Mouse (Mus musculus): ENCODE data around the gene Rtl1. TPM values are rescaled to one million over a fixed set of nuclear protein-coding genes. Genes with fewer than 3 reads are reported as not detected.
A peak's percentile ranks its signal among the peaks of the same experiment; 100 is the strongest.

The Rtl1 gene
- polyA plus RNA-seq, 1 experiment from 2014 or later = 1.7 TPM

DNA sequence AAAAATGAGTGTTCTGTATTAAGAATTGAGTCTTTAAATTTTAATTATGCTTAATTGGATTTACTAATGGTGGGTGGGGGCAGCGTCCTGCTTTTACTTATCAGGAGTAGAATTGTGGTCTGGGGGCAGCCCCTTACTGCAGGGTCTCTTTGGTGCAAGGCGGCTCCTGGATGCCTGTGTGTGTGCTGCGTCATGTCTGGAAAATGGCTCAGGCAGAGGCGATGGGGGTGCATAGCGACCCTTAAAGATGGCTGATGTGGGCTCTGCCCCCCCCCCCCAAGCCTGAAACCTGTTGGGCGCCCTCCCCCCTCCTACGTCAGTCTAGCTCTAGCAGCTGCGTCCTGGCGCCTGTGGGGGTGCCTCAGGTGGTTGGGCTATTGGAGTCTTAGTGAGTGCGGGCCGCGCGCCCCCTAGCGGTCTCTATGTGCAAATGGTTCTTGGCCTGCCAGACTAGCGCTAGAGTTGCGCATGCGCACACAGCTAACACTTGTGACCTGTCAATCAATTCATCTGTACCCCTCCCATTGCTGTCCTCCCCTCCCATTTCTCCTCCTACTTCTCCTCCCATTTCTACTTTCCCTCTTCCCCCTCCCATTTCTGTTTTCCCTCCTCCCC lies 57.4 kb downstream of the Rtl1 start:
- peak overlapping the region; percentile 52 for H3K4me3 ChIP-seq (replicated peaks)
- H3K9me3 ChIP-seq = 0 out of 2 replicates have a peak, but pooled peaks cover 8% of the 10 kb centered on the region
- H3K4me2 ChIP-seq = peak overlapping the region; percentile 43
- H3K9ac ChIP-seq = no peak overlapping the region
- H3K27me3 ChIP-seq (replicated peaks) = no peaks in the 10 kb centered on the region
- 52% methylated on average over 17 of the region's 17 CpGs for WGBS
- H3K36me3 ChIP-seq = 0 out of 2 replicates have a peak, but pooled peaks cover 4% of the 10 kb centered on the region
- H3K27ac ChIP-seq = peak overlapping the region; percentile 69; the same call in 1 of the 2 replicates
- ATAC-seq (ENCODE audit: insufficient read depth, low FRiP score, low read depth) = peak; percentile 65; the same call in 1 of the 2 replicates
- H3K4me1 ChIP-seq = no peaks in the 10 kb centered on the region

DNA sequence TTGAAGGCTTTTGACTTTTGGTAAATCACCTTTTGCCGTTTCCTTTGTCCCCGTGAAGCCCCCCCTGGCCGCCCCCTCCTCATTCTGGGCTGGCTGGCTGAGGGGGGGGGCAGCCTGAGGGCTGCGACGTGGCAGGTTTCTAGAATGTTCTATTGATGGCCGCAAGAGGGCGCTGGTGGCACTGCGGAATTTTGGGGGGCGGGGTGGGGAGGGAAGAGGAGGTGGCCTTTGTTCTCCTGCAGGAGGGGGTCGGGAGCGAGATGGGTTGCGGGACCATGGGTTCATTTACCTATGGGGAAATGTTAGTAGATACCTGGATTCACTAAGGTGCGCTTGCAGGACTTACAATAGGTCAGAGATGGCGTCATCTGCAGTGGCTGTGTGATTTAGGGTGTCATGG lies 58.1 kb downstream of the Rtl1 start:
- H3K4me1 ChIP-seq = no peaks in the 10 kb centered on the region
- peak overlapping the region; percentile 69; the same call in 1 of the 2 replicates for H3K27ac ChIP-seq
- no peaks in the 10 kb centered on the region for H3K27me3 ChIP-seq (replicated peaks)
- no peak for ATAC-seq (ENCODE audit: insufficient read depth, low FRiP score, low read depth)
- H3K4me3 ChIP-seq (replicated peaks) = peak overlapping the region; percentile 52
- H3K9ac ChIP-seq = peak overlapping the region; percentile 46; the same call in 1 of the 2 replicates
- WGBS = 45% methylated on average over 14 of the region's 14 CpGs
- 0 out of 2 replicates have a peak, but pooled peaks cover 4% of the 10 kb centered on the region for H3K36me3 ChIP-seq
- 0 out of 2 replicates have a peak, but pooled peaks cover 8% of the 10 kb centered on the region for H3K9me3 ChIP-seq
- peak overlapping the region; percentile 43 for H3K4me2 ChIP-seq

- peak overlapping the region; percentile 69 for H3K27ac ChIP-seq
- H3K9ac ChIP-seq = peak overlapping the region; percentile 46
- no peaks in the 10 kb centered on the region for H3K27me3 ChIP-seq (replicated peaks)
- no peak for ATAC-seq (ENCODE audit: insufficient read depth, low FRiP score, low read depth)
- H3K36me3 ChIP-seq = 0 out of 2 replicates have a peak, but pooled peaks cover 4% of the 10 kb centered on the region
- no peaks in the 10 kb centered on the region for H3K4me1 ChIP-seq
- H3K4me2 ChIP-seq = peak overlapping the region; percentile 43
- H3K4me3 ChIP-seq (replicated peaks) = peak overlapping the region; percentile 52
- 46% methylated on average over 16 of the region's 16 CpGs for WGBS
- H3K9me3 ChIP-seq = 0 out of 2 replicates have a peak, but pooled peaks cover 8% of the 10 kb centered on the region
These were observed 58.6 kb downstream of the Rtl1 start for GRCm38 (mm10) chr12:109541540-109541899.

DNA sequence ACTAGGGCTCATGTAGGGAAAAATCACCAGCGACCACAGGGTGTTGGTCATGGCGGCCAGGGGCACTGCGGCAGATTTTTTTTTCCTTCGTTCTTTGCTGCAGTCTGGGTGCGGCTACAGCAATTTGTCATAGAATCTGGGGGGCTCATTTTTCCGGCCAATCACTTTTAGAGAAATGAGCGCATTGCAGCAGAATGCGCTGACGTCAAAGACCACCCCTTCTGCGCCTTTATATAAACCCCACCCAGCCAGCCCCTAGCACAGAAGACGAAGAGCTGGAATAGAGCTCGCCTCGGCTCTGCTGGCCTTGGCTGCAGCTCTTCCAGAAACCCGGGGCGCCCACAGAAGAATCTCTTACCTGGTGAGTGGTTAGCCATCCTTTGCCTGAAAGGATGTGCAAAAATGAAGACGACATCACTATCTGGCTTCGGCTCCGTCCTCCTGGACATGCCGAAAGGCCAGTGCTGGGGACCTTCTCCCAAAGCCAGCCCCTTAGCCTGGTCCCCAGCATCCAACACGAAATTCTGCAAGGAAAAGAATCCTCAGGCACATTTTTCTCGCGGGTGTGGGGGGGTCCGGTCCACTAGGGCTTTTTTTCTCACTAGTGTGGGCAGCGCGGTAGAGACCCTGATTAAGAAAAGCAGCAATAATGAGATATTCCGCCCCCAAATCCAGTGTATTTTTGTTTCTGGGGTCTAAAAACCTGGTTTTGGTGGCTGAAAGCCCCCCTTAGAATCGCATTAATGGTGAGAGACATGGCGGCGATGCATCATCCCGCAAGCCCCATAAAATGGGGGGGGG lies 59.2 kb downstream of the Rtl1 start:
- Histone ChIP-seq H3K4me3 (replicated peaks) (peak overlapping the region; percentile 52), H3K36me3 (0 out of 2 replicates have a peak, but pooled peaks cover 3% of the 10 kb centered on the region), H3K9me3 (0 out of 2 replicates have a peak, but pooled peaks cover 8% of the 10 kb centered on the region), H3K4me1 (no peaks in the 10 kb centered on the region), H3K9ac (peak overlapping the region; percentile 46), H3K27ac (peak overlapping the region; percentile 69), H3K27me3 (replicated peaks) (no peaks in the 10 kb centered on the region), H3K4me2 (peak overlapping the region; percentile 43)
- WGBS = 44% methylated on average over 30 of the region's 30 CpGs
- ATAC-seq (ENCODE audit: insufficient read depth, low FRiP score, low read depth) = 0 out of 2 replicates have a peak, but pooled peaks have one; percentile 52

DNA sequence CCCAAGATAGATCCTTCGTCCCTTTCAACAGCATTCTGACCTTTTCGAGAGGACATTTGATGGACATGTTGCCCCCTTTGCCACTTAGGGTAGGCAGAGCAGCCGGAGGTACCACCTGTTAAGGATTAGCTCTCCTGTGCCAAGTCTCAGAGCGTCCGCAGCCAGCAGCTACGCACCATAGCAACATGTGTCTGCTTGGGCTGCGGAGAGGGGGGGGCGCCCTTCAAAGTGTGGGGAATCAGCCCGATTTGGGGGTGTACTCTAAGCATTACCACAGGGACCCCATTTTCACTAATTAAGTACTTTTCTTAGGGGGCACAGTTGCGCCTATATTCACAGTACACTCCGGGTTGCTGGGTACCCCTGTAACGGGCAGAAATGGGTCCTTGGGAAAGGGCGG lies 60.2 kb downstream of the Rtl1 start:
- no peak overlapping the region for H3K27ac ChIP-seq
- no peaks in the 10 kb centered on the region for H3K36me3 ChIP-seq
- H3K4me3 ChIP-seq (replicated peaks) = peak overlapping the region; percentile 52
- H3K9ac ChIP-seq = no peak overlapping the region
- H3K9me3 ChIP-seq = 0 out of 2 replicates have a peak, but pooled peaks cover 8% of the 10 kb centered on the region
- no peaks in the 10 kb centered on the region for H3K4me1 ChIP-seq
- H3K27me3 ChIP-seq (replicated peaks) = no peaks in the 10 kb centered on the region
- H3K4me2 ChIP-seq = peak overlapping the region; percentile 43
- ATAC-seq (ENCODE audit: insufficient read depth, low FRiP score, low read depth) = no peak
- 56% methylated on average over 13 of the region's 13 CpGs for WGBS

MicroRNA genes within 50 kb of the gene (microRNA counts, 519-probe panel; counts per million panel counts)
- 1,793 counts per million, percentile 15 among the panel's probes with 10 or more counts for microRNA mmu-miR-1188
- microRNA mmu-miR-127 = 3,499 counts per million, percentile 88 among the panel's probes with 10 or more counts
- microRNA mmu-miR-136 = 3,784 counts per million, percentile 94 among the panel's probes with 10 or more counts
- microRNA mmu-miR-1906 = 2,503 counts per million, percentile 56 among the panel's probes with 10 or more counts
- microRNA mmu-miR-337-3p = 2,297 counts per million, percentile 41 among the panel's probes with 10 or more counts
- microRNA mmu-miR-337-5p = 2,284 counts per million, percentile 40 among the panel's probes with 10 or more counts
- not detected for microRNA mmu-miR-341
- microRNA mmu-miR-370 = 2,569 counts per million, percentile 60 among the panel's probes with 10 or more counts
- microRNA mmu-miR-431 = 3,293 counts per million, percentile 83 among the panel's probes with 10 or more counts
- 1,481 counts per million, percentile 7 among the panel's probes with 10 or more counts for microRNA mmu-miR-432
- microRNA mmu-miR-433 = 3,114 counts per million, percentile 79 among the panel's probes with 10 or more counts
- 3,373 counts per million, percentile 86 among the panel's probes with 10 or more counts for microRNA mmu-miR-434-3p
- microRNA mmu-miR-434-5p = 2,656 counts per million, percentile 64 among the panel's probes with 10 or more counts
- 2,569 counts per million, percentile 61 among the panel's probes with 10 or more counts for microRNA mmu-miR-493
- microRNA mmu-miR-540-3p = 1,175 counts per million, percentile 3 among the panel's probes with 10 or more counts
- not detected for microRNA mmu-miR-540-5p
- 1,706 counts per million, percentile 11 among the panel's probes with 10 or more counts for microRNA mmu-miR-665
- microRNA mmu-miR-673-3p = not detected
- 1,666 counts per million, percentile 10 among the panel's probes with 10 or more counts for microRNA mmu-miR-673-5p
- 2,051 counts per million, percentile 25 among the panel's probes with 10 or more counts for microRNA mmu-miR-770-3p
- 1,693 counts per million, percentile 11 among the panel's probes with 10 or more counts for microRNA mmu-miR-770-5p

Small RNAs within 50 kb of the gene (microRNA-seq; reads per million reads assigned to microRNA genes)
- gene Gm23912 (not detected), gene Mir1188 (10.6 reads per million, percentile 24 among the genes with 10 or more reads in this experiment), gene Mir127 (11,657 reads per million, percentile 95 among the genes with 10 or more reads in this experiment), gene Mir136 (not detected), gene Mir1906-1 (not detected), gene Mir3070a (1.7 reads per million), gene Mir3070b (0.77 reads per million), gene Mir3071 (not detected), gene Mir337 (0.97 reads per million), gene Mir341 (810 reads per million, percentile 74 among the genes with 10 or more reads in this experiment), gene Mir3544 (not detected), gene Mir370 (535 reads per million, percentile 68 among the genes with 10 or more reads in this experiment), gene Mir431 (4,878 reads per million, percentile 89 among the genes with 10 or more reads in this experiment), gene Mir432 (not detected), gene Mir433 (1,335 reads per million, percentile 77 among the genes with 10 or more reads in this experiment), gene Mir434 (1,725 reads per million, percentile 80 among the genes with 10 or more reads in this experiment), gene Mir493 (94.8 reads per million, percentile 48 among the genes with 10 or more reads in this experiment), gene Mir540 (771 reads per million, percentile 73 among the genes with 10 or more reads in this experiment), gene Mir665 (475 reads per million, percentile 67 among the genes with 10 or more reads in this experiment), gene Mir673 (157 reads per million, percentile 56 among the genes with 10 or more reads in this experiment), gene Mir770 (148 reads per million, percentile 55 among the genes with 10 or more reads in this experiment)

Other genes starting within 250 kb of the Rtl1 start
- gene Dlk1, start 147.5 kb downstream of the Rtl1 start, polyA plus RNA-seq (2015; fragmentation: Nextera tagmentation; extraction: Ambion mirVana) = 487 and 492 TPM in 2 replicates